13 mouse cellular contexts compared by ENCODE assay signal in genomic region chr6:25389841-25390240, GRCm38 (mm10).
"Had no signal": no experiment of that assay in that cellular context is flagged by ENCODE, and none has a peak within 500 bp of the region (broad histone marks: within the 10 kb centered on the region; RNA-seq: fewer than 3 reads in every experiment).

No protein-coding gene starts in this region.

- H3K4me1 ChIP-seq: midbrain, embryonic 13.5 days; midbrain, embryonic 15.5 days; neural tube, embryonic 12.5 days; stomach, embryonic 15.5 days had no signal

- H3K4me3 ChIP-seq: midbrain, embryonic 13.5 days; midbrain, embryonic 15.5 days; neural tube, embryonic 12.5 days; stomach, embryonic 15.5 days had no signal

- H3K27me3 ChIP-seq: midbrain, embryonic 13.5 days; midbrain, embryonic 15.5 days; neural tube, embryonic 12.5 days; stomach, embryonic 15.5 days had no signal

- H3K9me3 ChIP-seq: midbrain, embryonic 13.5 days; midbrain, embryonic 15.5 days; neural tube, embryonic 12.5 days; stomach, embryonic 15.5 days had no signal

- H3K27ac ChIP-seq: midbrain, embryonic 13.5 days; midbrain, embryonic 15.5 days; neural tube, embryonic 12.5 days; stomach, embryonic 15.5 days; stomach, postnatal 0 days had no signal

- H3K36me3 ChIP-seq: midbrain, embryonic 13.5 days; midbrain, embryonic 15.5 days; neural tube, embryonic 12.5 days; stomach, embryonic 15.5 days had no signal

- DNase-seq: lung, adult 18-20 months; lung, embryonic 14.5 days; lung, postnatal 10 days; lung, postnatal 4 days; right cerebral cortex, postnatal 14 days; thymus, adult 2 months; thymus, postnatal 25 days; thymus, postnatal 4 days had no signal
